Mouse (Mus musculus) retina, postnatal 1 day (tissue): Measurements from ENCODE around the gene Kcnt2.

Source experiments
- DNase-seq: peaks from one replicate; pipeline ENCODE4 v3.0.0-alpha.2; 2012

Kcnt2 gene

DNA sequence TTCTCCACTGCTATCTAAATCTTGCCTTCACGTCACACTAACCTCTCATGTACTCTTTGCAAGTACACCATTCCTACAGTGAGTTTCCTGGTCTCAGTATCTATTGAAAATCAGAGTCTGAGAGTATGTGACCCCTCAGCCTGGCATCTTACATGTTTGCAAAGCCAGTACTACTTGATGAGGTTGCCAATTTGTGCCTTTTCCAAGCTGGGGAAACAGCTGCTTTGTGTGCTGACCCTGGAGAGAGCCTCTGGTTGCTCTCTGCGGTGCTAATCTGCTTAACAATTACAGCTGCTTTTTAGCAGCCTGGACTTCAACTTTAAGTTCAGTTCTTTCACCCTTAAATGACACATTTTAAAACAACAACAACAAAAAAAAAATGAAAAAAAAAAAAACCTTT lies 133.6 kb downstream of the Kcnt2 start:
- DNase-seq, result no peak

DNA sequence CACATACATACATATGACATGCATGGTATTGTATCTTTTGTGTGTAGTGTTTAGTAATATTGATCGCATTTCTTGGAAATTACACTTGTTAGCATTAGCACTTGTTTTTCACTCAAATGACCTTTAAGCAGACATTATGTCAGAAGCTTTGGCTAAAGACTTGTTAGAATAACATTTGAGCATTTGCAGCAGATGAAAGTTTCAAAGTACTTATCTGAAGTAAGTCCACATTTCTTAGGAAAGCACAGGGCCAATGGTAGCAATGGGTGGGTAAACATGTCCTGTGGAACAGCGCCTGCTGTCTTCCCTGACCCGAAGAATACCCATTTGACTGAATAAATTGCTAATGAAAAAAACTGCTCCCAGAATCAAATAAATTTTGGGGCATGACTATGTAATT lies 135.1 kb downstream of the Kcnt2 start:
- no peak for DNase-seq

DNA sequence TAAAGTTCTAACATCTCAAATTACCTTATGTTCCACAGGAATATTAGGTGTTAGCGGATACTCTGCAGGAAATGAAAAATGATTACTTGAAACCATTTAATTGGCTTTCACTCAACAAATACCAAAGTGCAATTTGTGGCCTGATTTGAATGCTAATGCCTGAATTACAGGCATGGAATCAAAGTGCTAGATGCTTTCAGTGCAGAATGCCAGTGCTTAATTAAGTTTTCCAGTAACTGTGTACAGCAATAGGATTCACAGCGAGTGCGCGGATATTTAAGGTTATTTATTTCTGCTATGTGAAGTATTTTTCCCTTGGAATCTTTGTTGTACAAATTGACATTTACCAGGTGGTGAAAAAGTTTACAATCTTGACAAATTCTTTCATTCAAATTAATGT lies 144.3 kb downstream of the Kcnt2 start:
- no peak for DNase-seq

DNA sequence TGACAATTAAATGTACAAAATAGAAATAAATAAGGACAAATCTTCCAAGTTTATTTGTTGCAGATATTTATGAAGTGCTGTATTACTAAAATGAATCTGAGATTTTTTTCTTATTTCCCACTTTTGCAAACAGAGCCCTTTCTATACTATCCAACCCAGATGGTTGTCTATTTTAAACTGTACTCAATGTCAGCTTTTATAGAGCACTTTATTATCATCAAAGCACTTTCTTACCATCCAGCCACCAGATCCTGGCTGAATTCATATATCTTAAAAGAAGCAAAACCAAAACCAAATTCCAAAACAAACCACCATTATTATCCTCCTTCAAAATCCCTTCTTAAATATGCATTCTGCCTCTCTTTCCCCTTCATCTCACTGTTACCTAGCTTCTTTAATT lies 151.8 kb downstream of the Kcnt2 start:
- no peak for DNase-seq

DNA sequence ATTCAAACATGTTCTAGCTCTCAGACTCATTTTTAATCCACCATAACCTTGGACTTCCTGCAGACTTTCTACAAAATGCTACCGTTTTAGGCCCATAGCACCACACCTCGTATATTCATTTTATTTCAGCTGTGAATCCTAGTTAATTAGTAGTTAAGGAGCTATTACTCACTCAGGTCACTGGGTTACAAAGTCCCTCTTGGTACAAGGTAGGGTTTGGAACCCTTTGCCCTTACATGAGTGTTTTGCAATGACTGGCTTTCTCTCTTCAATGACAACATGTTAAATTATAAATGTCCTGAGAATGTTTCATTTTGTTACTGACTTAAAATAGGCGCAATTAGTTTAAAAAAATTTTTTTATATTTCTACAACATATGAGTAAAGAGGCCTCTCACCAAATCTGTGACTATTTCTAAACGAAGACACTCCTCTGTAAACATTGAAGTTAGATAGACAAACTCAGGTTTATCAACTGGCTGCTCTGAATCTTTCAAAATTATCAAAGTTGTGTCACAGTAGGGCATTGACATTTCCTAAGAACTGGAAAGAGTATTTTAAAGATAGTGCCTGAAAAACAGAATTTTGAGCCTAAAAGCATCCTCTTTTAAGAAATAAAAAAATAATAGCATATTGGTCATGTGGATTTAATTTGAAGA lies 160.8 kb downstream of the Kcnt2 start:
- no peak for DNase-seq

DNA sequence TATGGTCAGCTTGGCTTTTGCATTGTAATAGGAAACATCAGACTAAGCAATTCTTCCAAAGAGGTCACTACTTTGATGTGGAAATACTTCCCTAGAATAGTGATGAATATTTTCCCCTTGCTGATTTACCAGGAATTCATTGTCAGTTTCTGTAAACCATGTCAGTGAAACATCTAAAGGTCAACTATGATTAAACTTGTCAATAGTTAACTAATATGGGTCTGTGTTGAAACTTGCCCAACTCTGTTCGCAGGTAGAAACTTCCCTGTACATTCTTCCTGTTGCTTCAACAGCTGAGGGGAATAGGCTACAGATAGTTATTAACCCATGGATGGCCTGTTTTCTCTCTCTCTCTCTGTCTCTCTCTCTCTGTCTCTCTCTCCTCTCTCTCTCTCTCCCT lies 169.8 kb downstream of the Kcnt2 start:
- DNase-seq, result no peak

- DNase-seq, result no peak
Measured at GRCm38 (mm10) chr1:140422954-140423353, 177.0 kb downstream of the Kcnt2 start.

DNA sequence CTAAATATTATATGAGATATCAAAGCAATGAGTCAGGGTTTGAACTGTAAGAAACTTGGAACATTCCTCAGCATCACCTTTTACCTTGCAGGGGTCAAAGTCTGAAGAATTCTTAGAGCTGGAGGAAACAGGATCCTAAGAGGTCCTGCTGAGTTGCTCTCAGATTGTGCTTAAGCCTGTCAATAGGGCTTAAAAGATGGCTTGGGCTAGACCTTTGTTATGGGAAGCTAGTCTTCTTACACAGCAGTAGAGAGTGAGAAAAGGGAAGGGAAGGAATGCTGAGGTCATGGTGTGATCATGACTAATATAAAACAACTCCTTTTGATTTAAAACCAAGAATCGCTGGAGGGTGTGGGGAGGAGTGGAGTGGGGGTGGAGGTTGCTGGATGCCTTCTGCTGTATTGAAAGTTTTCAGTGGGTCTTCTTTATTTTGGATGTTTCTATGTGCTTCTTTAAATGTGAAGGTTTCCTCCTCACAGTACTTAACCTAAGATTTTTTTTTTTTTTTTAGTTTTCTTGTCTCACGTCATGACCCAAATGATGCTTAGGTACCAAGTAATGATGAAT lies 183.4 kb downstream of the Kcnt2 start:
- no peak for DNase-seq

DNA sequence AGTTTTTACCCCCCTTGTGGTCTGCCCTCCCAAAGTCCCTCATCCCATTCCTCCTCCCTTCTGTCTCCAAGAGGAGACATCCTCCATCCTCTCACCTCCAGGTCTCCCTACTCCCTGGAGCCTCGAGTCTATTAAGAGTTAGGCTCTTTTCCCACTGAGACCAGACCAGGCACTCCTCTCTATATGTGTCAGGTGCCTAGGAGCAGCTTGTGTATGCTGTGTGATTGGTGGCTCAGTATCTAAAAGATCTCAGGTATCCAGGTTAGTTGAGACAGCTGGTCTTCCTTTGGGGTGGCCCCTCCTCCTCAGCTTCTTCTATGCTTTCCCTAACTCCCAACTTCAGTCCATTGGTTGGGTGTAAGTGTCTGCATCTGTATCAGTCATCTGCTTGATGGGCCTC lies 186.1 kb downstream of the Kcnt2 start:
- DNase-seq, result no peak

GRCm38 (mm10) chr1:140434791-140435190 lies 188.8 kb downstream of the Kcnt2 start:
- no peak for DNase-seq

GRCm38 (mm10) chr1:140438176-140438575 lies 192.2 kb downstream of the Kcnt2 start:
- DNase-seq, result no peak

DNA sequence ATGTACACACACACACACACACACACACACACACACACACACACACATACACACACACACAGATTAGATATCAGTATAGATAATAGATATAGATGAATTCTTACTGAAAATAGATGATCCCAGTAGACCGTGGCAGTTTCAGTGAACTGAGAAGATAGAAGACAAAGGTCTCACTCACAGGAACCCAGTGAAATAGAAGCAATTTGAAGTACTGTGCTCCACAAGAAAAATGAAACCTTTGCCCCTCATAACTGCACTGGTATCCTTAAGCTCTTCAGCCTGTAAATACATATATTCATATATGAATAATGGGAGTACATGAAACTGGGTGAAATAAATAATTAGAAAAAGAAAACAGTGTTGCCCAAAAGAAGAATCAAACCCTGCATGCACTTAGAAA lies 197.9 kb downstream of the Kcnt2 start:
- no peak for DNase-seq

DNA sequence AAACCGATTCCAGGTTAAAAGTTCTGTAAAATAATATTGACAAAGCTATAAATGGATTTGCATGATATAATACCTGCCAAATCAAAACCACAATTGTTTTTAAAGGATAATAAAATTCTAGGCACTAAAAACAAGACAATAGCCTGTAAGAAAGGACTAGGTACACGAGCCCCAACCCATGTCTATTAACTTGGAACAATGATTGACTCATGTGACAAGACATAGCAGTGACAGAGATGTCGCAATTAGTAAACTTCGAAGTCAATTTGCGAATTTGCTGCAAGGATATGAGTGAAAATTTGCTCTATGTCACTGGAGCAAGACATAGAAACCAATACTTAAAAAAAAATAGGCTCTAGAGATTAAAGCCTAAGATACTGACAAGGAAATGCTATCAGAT lies 198.4 kb downstream of the Kcnt2 start:
- DNase-seq, result no peak

GRCm38 (mm10) chr1:140451461-140451860 lies 205.5 kb downstream of the Kcnt2 start:
- no peak for DNase-seq

DNA sequence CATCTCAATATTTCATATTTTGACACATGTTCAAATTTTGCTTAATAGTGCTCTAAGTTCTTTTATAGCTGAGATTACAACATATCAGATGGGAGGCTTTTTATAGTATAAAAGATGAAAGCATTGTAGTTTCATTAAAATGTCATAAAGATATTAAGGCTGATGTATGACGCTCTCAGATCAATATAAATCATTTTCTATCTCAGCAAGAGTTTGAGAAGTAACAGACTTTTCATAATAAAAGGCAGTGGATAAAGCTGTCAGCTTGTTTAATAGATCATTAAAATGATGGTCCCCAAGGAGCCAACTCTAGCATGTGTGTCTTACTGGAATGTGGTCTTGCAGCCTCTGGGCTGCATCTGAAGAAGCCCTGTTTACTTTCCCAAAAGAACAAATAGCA lies 206.0 kb downstream of the Kcnt2 start:
- DNase-seq, result no peak

DNA sequence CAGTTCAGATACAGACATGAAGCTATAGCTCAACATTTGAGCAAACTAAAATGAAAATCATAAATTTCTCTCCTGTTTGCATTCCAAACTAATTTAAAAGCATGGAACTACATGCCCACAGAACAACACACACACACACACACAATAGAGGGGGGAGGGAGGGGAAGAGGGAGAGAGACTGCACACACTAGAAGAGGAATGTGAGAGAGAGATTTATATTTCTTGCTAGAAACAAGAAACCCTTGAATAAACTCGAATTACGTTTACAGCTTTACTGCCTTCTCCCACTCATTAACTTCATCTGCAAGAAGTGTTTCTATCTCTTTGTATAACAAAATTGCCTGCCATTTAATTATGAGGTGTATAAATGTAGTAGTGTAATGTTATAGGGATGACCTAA lies 209.9 kb downstream of the Kcnt2 start:
- DNase-seq, result no peak

GRCm38 (mm10) chr1:140456873-140457272 lies 210.9 kb downstream of the Kcnt2 start:
- no peak for DNase-seq

GRCm38 (mm10) chr1:140468315-140468714 lies 222.4 kb downstream of the Kcnt2 start:
- DNase-seq, result no peak

DNA sequence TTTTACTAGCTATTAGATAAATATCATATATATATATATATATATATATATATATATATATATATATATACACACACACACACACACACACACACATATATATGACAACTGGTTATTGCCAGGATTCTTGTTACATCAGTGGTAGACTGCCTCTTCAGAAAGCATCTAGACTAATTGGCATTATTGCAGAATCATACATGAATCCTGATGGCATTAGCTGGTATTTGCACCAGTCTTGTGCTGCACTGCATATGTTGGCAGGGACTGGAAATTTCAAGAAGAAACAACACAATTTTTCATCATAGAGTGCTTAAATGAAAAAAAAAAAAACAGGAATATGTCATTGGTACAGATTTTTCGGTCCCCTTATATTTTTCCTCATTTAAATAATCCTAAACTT lies 223.6 kb downstream of the Kcnt2 start:
- no peak for DNase-seq

DNA sequence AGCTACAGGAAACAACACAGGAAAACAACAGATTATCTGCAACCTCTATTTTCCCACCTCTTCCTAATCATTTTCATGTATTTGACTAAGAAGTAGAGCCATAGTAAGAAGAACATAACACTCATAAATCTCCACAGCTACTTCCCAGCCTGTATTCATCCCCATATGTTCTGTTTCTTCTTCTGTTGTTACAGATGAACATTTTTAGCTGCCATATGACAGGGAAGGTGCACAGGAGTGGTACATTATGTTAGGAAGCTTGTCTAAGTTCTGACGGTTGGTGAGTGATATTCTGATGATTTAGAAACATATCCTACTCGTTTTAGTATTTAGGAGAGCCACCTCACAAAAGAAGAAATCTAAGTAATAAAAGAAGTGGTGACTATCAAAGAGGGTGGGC lies 231.0 kb downstream of the Kcnt2 start:
- DNase-seq, result no peak

GRCm38 (mm10) chr1:140484016-140484415 lies 238.1 kb downstream of the Kcnt2 start:
- no peak for DNase-seq

DNA sequence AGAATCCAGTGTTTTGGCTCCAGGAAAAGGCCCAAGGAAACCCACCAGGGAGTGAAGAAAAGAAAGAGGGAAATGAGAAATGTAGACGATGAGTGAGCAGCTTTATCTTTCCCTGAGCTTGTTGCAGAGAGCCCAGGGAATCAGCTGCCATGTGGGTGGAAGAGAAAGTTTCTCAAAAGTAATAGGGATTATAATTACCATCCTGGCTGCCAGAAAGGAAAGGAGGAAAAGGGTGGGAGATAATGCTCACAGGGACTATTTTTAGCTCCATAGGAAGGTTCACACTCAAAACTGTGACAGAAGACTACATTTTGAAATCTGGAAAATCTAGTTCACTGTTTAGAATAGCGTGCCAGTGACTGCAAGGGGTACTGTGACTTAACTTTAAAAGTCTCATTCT lies 243.9 kb downstream of the Kcnt2 start:
- no peak for DNase-seq

GRCm38 (mm10) chr1:140491406-140491805 lies 245.4 kb downstream of the Kcnt2 start:
- no peak for DNase-seq

DNA sequence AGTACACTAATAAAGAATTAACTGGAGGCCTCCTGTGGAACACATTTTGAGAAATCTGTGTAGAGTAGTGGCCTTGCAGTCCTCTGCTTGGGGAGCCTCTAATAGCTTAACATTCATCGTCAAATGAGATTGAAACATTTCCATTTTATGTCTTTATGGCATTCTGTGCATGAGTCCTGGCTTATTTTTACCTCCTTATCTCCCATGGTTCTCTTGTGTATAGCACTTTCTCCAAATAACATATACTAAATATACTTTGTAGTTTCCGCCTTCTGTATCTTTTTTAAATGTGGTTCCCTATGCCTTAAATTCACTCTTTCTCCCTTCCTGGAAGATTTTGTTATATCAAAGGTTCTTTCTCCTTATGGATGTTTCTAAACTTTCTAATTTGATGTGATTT lies 246.3 kb downstream of the Kcnt2 start:
- no peak for DNase-seq

DNA sequence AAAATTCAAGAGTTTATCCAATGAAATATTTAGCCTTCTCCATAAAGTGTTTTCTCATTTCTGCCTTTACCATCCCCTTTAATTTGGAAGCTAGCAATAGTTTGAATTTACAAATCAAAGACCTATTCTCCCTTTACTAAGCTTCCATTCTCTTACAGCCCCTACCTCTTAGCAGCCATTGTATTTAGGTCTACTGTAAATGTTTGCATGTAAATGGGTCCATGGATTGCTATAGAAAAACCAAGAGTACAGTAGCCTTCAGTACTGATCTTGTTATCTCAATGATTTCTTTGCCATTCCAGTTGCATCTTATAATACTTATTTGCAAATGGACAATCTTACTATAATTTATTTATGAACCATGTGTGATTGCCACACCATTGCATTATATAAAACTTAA lies 267.5 kb downstream of the Kcnt2 start:
- DNase-seq, result no peak
